Mouse (Mus musculus) adrenal gland, postnatal 36 days (tissue): ENCODE results near the gene Gm28038. TPM values are rescaled to one million over a fixed set of nuclear protein-coding genes. Genes with fewer than 3 reads are reported as not detected.
A peak's percentile ranks its signal among the peaks of the same experiment; 100 is the strongest.

Source experiments
- DNase-seq, 2 experiments: peaks; one replicate each; pipeline ENCODE4 v3.0.0; 2021; ENCODE audit warnings: mixed read lengths in 1 of 2
- total RNA-seq, 2 experiments: library from RNA; stranded (reverse); gene quantifications; 2 replicates each; pipeline ENCODE4 v1.2.3; 2021

The Gm28038 gene
- total RNA-seq, 2 experiments from 2014 or later, result not detected

GRCm38 (mm10) chr2:30285416-30286181 lies 4.8 kb downstream of the Gm28038 start:
- no peak for DNase-seq

GRCm38 (mm10) chr2:30286192-30287026 lies 5.6 kb downstream of the Gm28038 start, which contains the start of the genes Dolk and Nup188:
Gene Dolk (minus strand): TSS chr2:30286334.
Gene Nup188 (plus strand): TSS chr2:30286397.
- peak; percentile 99 for DNase-seq

- DNase-seq, result no peak
Observed at GRCm38 (mm10) chr2:30287027-30287373, 6.2 kb downstream of the Gm28038 start.

- DNase-seq, result peak in 1 of 2 experiments; percentile 23
Observed at GRCm38 (mm10) chr2:30299525-30299924, 18.7 kb downstream of the Gm28038 start.

GRCm38 (mm10) chr2:30299966-30300365 lies 19.1 kb downstream of the Gm28038 start:
- peak; percentile 47 to 49 for DNase-seq

GRCm38 (mm10) chr2:30306087-30306486 lies 25.2 kb downstream of the Gm28038 start:
- no peak for DNase-seq

DNA sequence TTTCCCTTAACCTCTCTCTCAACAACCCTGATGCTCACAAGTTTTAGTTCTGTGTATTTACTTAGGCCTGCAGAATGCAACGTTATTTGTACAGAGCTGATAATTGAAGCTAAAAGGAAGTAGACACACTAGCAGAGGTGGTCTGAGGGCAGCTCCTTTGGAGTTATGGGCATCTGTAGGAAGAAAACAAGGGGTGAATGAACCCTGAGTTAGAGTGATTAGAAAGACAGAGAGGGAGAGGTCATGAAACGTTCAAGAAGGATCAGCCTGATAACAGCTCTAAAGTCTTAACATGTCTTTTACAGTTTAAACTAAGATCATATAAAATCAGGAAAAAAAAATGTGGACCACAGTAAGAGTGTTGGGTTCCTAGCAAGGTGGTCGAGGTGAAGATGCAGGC lies 28.5 kb downstream of the Gm28038 start:
- DNase-seq, result no peak

- peak; percentile 47 to 50 for DNase-seq
Observed at GRCm38 (mm10) chr2:30311481-30311880, 30.6 kb downstream of the Gm28038 start.

- DNase-seq, result no peak
Observed at GRCm38 (mm10) chr2:30316136-30316535, 35.3 kb downstream of the Gm28038 start.

DNA sequence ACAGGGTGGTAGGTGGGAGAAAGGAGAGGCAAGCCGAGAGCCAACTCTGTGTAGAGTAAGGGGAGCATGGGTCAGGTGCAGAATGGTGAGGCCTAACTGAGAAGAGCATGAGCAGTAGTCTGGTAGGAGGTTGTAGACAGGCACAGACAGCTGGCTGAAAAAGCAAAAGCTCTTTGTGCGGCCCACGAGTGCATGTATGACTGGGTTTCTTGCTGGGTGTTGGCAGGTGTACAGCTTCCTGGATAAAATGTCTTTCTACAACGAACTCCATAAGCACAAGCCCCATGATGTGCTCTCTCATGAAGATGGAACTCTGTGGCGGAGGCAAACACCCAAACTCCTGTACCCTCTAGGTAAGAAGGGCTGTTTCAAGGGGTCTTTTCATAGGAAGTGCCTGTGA lies 36.1 kb downstream of the Gm28038 start:
- no peak for DNase-seq

- no peak for DNase-seq
Observed at GRCm38 (mm10) chr2:30319260-30319659, 38.4 kb downstream of the Gm28038 start.

DNA sequence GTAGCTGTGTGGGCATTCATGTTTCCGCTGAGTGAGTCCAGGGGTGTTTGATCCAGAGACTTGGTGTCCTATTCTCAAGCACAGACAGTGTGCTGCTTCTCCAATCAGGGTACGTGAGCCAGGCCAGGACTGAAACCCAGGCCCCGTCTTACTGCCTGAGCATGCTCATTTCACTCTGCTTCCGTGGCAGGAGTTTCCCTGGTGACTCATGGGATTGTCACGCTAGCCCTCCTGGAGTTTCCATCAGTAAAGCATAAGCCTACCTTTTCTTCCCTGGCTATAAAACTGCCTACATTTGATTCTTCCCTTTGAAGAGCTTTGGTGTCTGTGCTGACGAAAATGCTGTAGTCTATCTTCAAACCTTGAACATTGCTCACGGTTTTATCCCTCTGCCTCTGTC lies 42.3 kb downstream of the Gm28038 start:
- peak; percentile 46 to 51 for DNase-seq

DNA sequence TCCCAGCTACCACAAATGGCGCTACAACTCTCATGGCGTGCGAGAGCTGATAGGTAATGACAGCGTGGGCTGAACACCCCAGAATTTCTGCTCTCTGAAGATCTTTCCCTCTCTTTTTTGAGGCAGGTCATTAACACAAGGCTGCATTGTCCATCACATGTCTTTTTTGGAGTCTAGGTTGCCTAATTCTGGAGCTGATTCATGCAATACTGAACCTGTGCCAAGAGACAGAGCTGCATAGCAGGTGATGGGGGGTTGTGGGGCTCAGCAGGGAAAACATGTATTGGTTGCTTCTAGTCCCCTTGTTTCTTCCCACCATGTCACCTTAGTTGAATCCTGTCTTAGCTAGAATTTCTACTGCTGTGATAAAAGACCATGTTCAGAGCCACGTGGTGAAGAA lies 44.5 kb downstream of the Gm28038 start:
- DNase-seq, result peak in 1 of 2 experiments; percentile 29

GRCm38 (mm10) chr2:30327276-30327675 lies 46.4 kb downstream of the Gm28038 start:
- peak in 1 of 2 experiments; percentile 58 for DNase-seq

GRCm38 (mm10) chr2:30328791-30329190 lies 47.9 kb downstream of the Gm28038 start:
- DNase-seq, result peak in 1 of 2 experiments; percentile 57

DNA sequence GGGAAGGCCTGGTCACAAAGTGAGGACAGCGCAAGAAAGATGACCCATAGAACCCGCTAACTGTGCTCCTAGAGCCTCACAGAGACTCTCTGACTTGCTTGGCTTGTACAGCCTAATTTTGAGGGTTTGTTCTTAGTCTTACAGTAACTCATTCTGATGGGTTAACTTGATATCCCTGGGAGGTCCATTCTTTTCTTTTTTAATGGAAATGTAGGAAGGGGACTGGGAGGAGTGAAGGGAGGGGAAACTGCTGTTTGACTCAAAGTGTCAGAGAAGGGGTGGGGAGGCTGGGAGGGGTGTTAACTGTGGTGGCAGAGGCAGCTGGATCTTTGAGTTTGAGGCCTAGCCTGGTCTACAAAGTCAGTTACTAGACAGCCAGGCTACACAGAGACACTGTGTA lies 54.5 kb downstream of the Gm28038 start:
- DNase-seq, result no peak

DNA sequence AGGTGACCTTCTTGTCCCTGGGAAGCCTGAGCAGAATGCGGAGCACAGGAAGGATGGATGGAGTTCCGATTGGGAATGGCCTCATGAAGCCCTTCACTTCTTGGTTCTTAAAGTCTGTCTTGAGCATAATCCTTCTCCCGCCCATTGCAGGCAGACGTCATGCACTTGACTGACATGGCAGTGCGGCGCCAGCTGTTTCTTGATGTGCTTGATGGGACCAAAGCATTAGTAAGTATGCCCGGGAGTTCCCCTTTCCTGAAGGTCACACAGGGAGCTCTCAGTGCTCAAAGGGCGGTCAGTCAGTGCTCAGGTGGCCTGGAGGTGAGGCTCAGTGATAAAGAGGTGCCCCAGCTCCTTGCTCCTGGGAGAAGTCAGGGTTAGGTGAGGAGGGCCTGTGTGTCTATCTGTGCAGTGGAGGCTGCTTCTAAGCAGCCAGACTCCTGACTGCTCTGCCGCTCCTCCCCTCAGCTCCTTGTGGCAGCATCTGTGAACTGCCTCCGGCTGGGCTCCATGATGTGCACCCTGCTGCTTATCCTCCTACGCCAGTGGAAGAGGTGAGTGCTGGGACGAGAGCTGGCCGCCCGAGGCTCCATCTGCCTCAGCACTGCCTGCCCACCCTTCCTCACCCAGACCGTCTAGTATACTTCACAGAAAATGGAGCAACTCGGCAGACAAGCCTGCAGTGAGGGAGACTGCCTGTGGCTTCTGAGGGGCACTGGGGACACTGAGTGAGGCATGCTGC lies 55.5 kb downstream of the Gm28038 start:
- DNase-seq, result peak in 1 of 2 experiments; percentile 24

DNA sequence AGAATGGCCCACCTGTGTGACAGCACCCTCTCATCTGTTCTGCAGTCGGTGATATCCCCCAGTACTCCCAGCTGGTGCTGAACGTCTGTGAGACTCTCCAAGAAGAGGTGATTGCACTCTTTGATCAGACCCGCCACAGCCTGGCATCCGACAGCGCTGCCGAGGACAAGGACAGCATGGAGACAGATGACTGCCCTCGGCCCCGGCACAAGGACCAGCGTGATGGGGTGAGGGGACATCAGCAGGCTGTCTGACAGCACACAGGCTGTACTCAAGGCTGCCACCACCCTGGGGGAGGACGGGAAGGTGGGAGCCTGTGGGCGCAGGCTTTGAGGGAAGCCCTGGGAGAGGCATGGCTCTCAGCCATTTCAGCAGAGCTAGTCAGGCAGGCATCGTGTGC lies 56.3 kb downstream of the Gm28038 start:
- peak; percentile 83 to 87 for DNase-seq

GRCm38 (mm10) chr2:30342061-30342460 lies 61.2 kb downstream of the Gm28038 start:
- DNase-seq, result no peak

DNA sequence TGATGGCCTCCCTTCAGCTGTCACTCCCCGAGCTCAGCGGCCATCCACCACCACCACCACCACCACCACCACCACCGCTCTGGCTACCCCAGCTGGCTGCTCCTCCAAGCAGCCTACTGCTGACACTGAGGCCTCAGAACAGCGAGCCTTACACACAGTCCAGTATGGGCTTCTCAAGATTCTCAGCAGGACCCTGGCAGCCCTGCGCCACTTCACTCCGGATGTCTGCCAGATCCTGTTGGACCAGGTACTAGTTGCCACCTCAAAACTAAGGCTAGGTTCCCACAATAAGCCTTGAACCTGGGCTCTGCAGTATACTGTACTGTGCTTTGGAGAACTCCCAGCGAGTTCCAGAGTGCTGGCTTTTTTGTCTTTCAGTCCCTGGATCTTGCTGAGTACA lies 61.7 kb downstream of the Gm28038 start:
- no peak for DNase-seq

DNA sequence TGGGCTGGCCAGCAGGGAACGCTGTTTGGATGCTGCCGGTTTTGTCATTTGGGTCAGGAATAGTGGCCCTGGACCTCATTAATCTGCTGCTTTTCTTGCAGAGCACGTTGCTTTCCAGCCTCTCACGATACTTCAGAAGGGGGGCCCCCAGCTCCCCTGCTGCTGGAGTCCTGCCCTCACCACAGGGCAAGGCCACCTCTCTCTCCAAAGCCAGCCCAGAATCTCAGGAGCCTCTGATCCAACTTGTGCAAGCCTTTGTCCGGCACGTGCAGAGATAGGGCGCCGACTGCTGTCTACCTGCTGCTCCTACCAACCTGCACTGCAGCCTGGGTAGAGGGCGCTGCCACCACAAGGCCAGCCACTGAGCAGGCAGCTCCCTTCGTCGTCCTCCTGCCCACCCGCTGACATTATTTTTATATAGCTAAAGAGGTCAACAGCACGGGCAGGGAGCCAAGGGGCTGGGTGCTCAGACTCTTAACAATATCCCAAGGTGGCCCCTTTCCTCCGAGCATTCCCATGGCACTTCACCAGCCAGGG lies 62.8 kb downstream of the Gm28038 start:
- peak; percentile 70 to 75 for DNase-seq
